Mouse (Mus musculus) liver, postnatal 0 days (tissue): ENCODE measurements around the gene Itgb7.

Experiments used
- CTCF ChIP-seq: sonication (generic); IDR thresholded peaks from 2 replicates; pipeline ENCODE4 v1.5.1; 2016; ENCODE audit warnings: antibody characterized with exemption, low read depth
- EP300 ChIP-seq: IDR thresholded peaks from 2 replicates; pipeline ENCODE4 v1.6.1; 2016; ENCODE audit warnings: antibody characterized with exemption, low read depth, mild to moderate bottlenecking

DNA sequence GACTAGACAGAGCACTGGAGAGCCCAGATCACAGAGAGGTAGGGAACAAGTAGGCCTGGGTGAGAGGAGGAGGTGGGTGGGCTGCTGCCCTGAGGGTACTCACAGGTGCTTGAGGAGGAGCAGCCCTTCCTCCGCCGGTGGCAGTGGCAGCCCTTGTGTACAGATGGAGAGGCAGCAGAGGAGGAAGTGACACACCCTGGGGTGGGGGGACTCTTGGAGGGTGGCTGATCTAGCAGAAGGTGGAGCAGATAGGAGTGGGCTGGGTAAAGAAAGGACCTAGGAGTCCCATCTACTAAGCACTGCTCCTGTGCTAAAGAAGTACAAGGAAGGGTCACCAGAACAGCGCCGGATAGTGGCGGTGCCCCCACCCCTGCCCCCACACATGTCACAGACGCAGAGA lies at the start of gene Itgb7:
- TF ChIP-seq CTCF (no peak), EP300 (no peak)
